Mouse (Mus musculus): ENCODE results near the gene 2310034C09Rik.
"Not testable (repeated sequence)": the region's sequence is repeated elsewhere in the genome, so short reads cannot be mapped to it uniquely, and the experiment has no call there.

The 2310034C09Rik gene

GRCm38 (mm10) chr16:88758547-88758946 is at the start of gene 2310034C09Rik:
TSS of gene 2310034C09Rik (plus strand) at chr16:88758847.
- not testable (repeated sequence) for DNase-seq (ENCODE audit: low read depth, low spot score)

DNA sequence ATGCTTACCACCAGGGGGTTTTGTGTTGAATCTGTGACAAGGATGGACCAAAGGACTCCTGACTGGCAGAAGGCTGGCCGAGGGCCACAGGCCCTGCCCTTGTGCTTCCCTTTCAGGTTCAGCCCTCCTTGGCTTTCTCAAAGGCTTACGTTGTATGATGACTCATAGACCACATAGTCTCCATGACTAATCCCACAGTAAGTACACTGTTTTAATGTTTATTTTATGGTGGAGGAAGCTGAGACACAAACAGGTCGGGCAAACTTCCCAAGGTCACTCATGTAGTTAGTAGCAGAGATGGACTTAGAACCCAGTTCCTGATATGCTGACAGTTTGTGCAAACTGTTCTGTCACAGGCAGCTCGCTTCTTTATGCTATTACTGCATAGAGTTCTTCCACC is 47.9 kb upstream of the 2310034C09Rik start:
- DNase-seq (ENCODE audit: low read depth, low spot score), result no peak

- no peak for DNase-seq (ENCODE audit: low read depth, low spot score)
Observed at GRCm38 (mm10) chr16:88711245-88711644, 47.4 kb upstream of the 2310034C09Rik start.

DNA sequence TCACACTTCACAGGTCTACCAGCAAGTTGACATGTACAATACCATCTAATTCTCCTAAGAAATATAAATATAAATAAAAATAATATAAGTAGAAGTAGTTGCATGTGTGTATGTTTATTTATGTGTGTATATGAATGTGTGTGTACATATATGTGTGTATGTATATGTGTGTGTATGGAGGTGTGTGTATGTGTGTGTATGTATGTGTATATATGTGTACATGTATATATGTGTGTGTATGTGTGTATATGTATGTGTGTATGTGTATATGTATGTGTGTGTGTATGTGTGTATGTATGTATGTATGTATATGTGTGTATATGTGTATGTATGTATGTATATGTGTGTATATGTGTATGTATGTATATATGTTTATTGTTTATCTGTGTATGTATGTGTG is 42.1 kb upstream of the 2310034C09Rik start:
- no peak for DNase-seq (ENCODE audit: low read depth, low spot score)

- DNase-seq (ENCODE audit: low read depth, low spot score), result no peak
Observed at GRCm38 (mm10) chr16:88720031-88720430, 38.6 kb upstream of the 2310034C09Rik start.

- DNase-seq (ENCODE audit: low read depth, low spot score), result no peak
Observed at GRCm38 (mm10) chr16:88728812-88729275, 29.8 kb upstream of the 2310034C09Rik start, which contains the start of gene Krtap13-1. TSS of gene Krtap13-1 (plus strand) at chr16:88728862.

- DNase-seq (ENCODE audit: low read depth, low spot score), result no peak
Observed at GRCm38 (mm10) chr16:88735391-88735790, 23.3 kb upstream of the 2310034C09Rik start.

DNA sequence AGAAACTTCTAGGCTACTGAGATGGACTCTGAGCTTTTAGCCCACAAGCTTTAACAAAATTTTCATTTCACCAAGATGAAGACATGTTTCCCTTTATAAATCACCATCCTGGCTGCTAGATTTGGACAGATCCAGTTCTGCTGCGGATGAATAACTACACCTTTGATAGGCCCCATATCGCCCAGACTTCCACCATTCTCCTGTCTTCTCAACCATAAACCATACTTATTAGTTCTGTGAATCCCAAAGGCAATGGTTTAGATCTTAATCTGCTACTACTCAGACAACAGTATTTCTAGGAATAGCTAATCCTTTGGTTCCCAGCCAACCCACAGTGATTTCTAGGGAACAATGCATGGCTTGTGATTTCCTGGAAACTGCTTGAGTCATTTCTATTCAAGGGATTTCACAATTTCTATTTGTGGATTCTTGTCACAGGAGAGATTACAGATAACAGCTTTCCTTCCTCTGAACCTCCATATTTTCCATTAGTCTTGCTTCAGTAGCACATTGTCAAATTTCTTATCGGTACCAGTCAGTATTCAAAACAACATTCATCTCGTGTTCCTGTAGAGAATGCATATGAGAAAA is 13.8 kb upstream of the 2310034C09Rik start:
- no peak for DNase-seq (ENCODE audit: low read depth, low spot score)

- no peak for DNase-seq (ENCODE audit: low read depth, low spot score)
Observed at GRCm38 (mm10) chr16:88747943-88748342, 10.7 kb upstream of the 2310034C09Rik start.

GRCm38 (mm10) chr16:88751535-88751934 is 7.1 kb upstream of the 2310034C09Rik start, which contains the start of gene Krtap13:
TSS of gene Krtap13 (minus strand) at chr16:88751635.
- not testable (repeated sequence) for DNase-seq (ENCODE audit: low read depth, low spot score)

DNA sequence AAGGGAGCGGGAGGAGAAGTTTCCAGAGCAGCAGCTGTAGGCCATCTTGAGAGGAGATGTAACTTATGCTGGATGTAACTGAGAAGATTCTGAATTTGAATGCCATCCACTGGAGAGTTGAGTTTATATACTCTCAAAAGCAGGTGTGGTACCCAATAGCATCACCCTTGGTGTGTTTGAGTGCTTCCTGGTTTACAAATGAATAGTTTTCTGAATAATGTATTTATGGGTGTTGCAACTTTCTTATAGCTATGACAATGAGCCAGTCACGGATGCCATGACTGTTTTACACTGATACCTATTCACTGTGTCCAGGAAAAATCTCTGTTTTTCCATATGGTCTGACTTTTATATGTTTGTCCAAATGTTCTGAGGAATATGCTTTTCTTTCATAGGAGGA is 15.5 kb downstream of the 2310034C09Rik start, which contains the start of gene 2310057N15Rik:
Gene 2310057N15Rik, minus strand, starts transcription at position 101 of the 400 bp plus-strand sequence.
- no peak for DNase-seq (ENCODE audit: low read depth, low spot score)

- DNase-seq (ENCODE audit: low read depth, low spot score), result no peak
Observed at GRCm38 (mm10) chr16:88777596-88777995, 18.9 kb downstream of the 2310034C09Rik start, which contains the start of gene Gm5965. TSS of gene Gm5965 (plus strand) at chr16:88777896.

GRCm38 (mm10) chr16:88786786-88787185 is 28.1 kb downstream of the 2310034C09Rik start:
- no peak for DNase-seq (ENCODE audit: low read depth, low spot score)

All from forelimb bud, embryonic 11.5 days (tissue).